Mouse (Mus musculus): ENCODE data around the gene Ankrd52. TPM values are rescaled to one million over a fixed set of nuclear protein-coding genes. Genes with fewer than 3 reads are reported as not detected.

Ankrd52 gene
- 45.2 and 47.7 TPM in 2 replicates for polyA plus RNA-seq (2012; rRNA removed)

GRCm38 (mm10) chr10:128376455-128377211 is at the start of gene Ankrd52:
Gene Ankrd52 (plus strand): TSS chr10:128377115.

GRCm38 (mm10) chr10:128337306-128338181 is 39.4 kb upstream of the Ankrd52 start, which contains the start of gene Cs:
Gene Cs (plus strand): TSS chr10:128337734.

GRCm38 (mm10) chr10:128368402-128369217 is 8.3 kb upstream of the Ankrd52 start, which contains the start of gene Coq10a:
Gene Coq10a (minus strand): TSS chr10:128368997.

GRCm38 (mm10) chr10:128401056-128401455 is 24.1 kb downstream of the Ankrd52 start, which contains the start of gene Slc39a5:
Gene Slc39a5 (minus strand): TSS chr10:128401229.

GRCm38 (mm10) chr10:128411211-128412054 is 34.5 kb downstream of the Ankrd52 start, which contains the start of the genes Nabp2 and Rnf41:
Gene Nabp2 (minus strand): TSS chr10:128411492.
Gene Rnf41 (plus strand): TSS chr10:128411657.

Other genes starting within 250 kb of the Ankrd52 start
- 33.3 and 69.7 TPM in 2 replicates for gene Rbms2, start 196.8 kb upstream of the Ankrd52 start, polyA plus RNA-seq (2012; rRNA removed)
- gene Gls2, start 182.7 kb upstream of the Ankrd52 start, polyA plus RNA-seq (2012; rRNA removed): 2.6 and 4.6 TPM in 2 replicates
- 13.5 and 17.9 TPM in 2 replicates for gene Spryd4, start 165.3 kb upstream of the Ankrd52 start, polyA plus RNA-seq (2012; rRNA removed)
- 0.13 and 0.30 TPM in 2 replicates for gene Mip, start 151.3 kb upstream of the Ankrd52 start, polyA plus RNA-seq (2012; rRNA removed)
- gene Timeless, start 145.1 kb upstream of the Ankrd52 start, polyA plus RNA-seq (2012; rRNA removed): 42.7 and 53.6 TPM in 2 replicates
- 0.98 and 1.0 TPM in 2 replicates for gene Apon, start 123.0 kb upstream of the Ankrd52 start, polyA plus RNA-seq (2012; rRNA removed)
- gene Apof, start 108.4 kb upstream of the Ankrd52 start, polyA plus RNA-seq (2012; rRNA removed): 0.80 and 1.4 TPM in 2 replicates
- 21.3 and 22.5 TPM in 2 replicates for gene Stat2, start 106.6 kb upstream of the Ankrd52 start, polyA plus RNA-seq (2012; rRNA removed)
- gene Il23a, start 78.4 kb upstream of the Ankrd52 start, polyA plus RNA-seq (2012; rRNA removed): 0.11 and 0.17 TPM in 2 replicates
- 45.0 and 49.8 TPM in 2 replicates for gene Pan2, start 73.8 kb upstream of the Ankrd52 start, polyA plus RNA-seq (2012; rRNA removed)
- gene Cnpy2, start 54.7 kb upstream of the Ankrd52 start, polyA plus RNA-seq (2012; rRNA removed): 134 and 148 TPM in 2 replicates
- gene Cs, start 39.4 kb upstream of the Ankrd52 start, polyA plus RNA-seq (2012; rRNA removed): 120 and 162 TPM in 2 replicates
- 32.1 and 35.4 TPM in 2 replicates for gene Coq10a, start 8.1 kb upstream of the Ankrd52 start, polyA plus RNA-seq (2012; rRNA removed)
- 0.65 and 1.1 TPM in 2 replicates for gene Slc39a5, start 24.1 kb downstream of the Ankrd52 start, polyA plus RNA-seq (2012; rRNA removed)
- gene Nabp2, start 34.4 kb downstream of the Ankrd52 start, polyA plus RNA-seq (2012; rRNA removed): 80.3 and 86.7 TPM in 2 replicates
- gene Rnf41, start 34.5 kb downstream of the Ankrd52 start, polyA plus RNA-seq (2012; rRNA removed): 36.8 and 42.2 TPM in 2 replicates
- gene Smarcc2, start 82.1 kb downstream of the Ankrd52 start, polyA plus RNA-seq (2012; rRNA removed): 251 and 263 TPM in 2 replicates
- 1,634 and 1,720 TPM in 2 replicates for gene Myl6, start 117.0 kb downstream of the Ankrd52 start, polyA plus RNA-seq (2012; rRNA removed)
- gene Myl6b, start 121.6 kb downstream of the Ankrd52 start, polyA plus RNA-seq (2012; rRNA removed): 15.8 and 16.8 TPM in 2 replicates
- gene Esyt1, start 148.8 kb downstream of the Ankrd52 start, polyA plus RNA-seq (2012; rRNA removed): 24.4 and 26.4 TPM in 2 replicates
- 16.2 and 24.7 TPM in 2 replicates for gene Zc3h10, start 170.7 kb downstream of the Ankrd52 start, polyA plus RNA-seq (2012; rRNA removed)
- 4,092 and 4,723 TPM in 2 replicates for gene Rpl41, start 172.2 kb downstream of the Ankrd52 start, polyA plus RNA-seq (2012; rRNA removed)
- 195 and 212 TPM in 2 replicates for gene Pa2g4, start 188.9 kb downstream of the Ankrd52 start, polyA plus RNA-seq (2012; rRNA removed)
- gene Erbb3, start 212.5 kb downstream of the Ankrd52 start, polyA plus RNA-seq (2012; rRNA removed): 1.2 and 9.9 TPM in 2 replicates
- 1,123 and 1,713 TPM in 2 replicates for gene Rps26, start 249.6 kb downstream of the Ankrd52 start, polyA plus RNA-seq (2012; rRNA removed)